Mouse (Mus musculus) layer of hippocampus, postnatal 14 days (tissue): Measurements from ENCODE around the gene Itpr2. TPM values are rescaled to one million over a fixed set of nuclear protein-coding genes. Genes with fewer than 3 reads are reported as not detected.

Experiments
- DNase-seq, 2 experiments: peaks; one replicate each; pipeline ENCODE4 v3.0.0; 2021 to 2022; ENCODE audit warnings: low spot score in 2 of 2, mixed read lengths in 1 of 2
- total RNA-seq, 2 experiments: library from RNA; stranded (reverse); gene quantifications; 2 replicates each; pipeline ENCODE4 v1.2.3; 2021

Gene Itpr2
- total RNA-seq, 2 experiments from 2014 or later, result 32.3 to 35.0 TPM

DNA sequence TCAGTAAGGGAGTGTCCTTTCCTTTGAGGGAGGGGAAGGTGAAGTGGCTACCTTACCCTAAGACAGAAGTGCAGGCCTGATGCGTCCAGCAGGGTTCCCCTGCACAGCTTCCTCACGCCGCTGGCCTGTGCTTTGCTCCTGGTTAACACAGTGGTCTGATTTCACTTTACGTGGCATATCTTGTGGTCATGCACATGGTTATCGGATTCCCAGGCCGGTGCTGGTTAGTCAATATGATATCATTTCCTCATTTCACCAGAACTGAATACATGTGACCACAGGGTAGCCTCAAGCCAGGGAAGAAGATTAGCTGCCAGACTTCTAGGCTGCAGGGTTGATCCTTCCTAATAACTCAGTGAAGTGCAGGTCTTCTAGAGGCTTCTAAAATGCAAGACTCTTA is 381.9 kb downstream of the Itpr2 start:
- DNase-seq, result no peak

DNA sequence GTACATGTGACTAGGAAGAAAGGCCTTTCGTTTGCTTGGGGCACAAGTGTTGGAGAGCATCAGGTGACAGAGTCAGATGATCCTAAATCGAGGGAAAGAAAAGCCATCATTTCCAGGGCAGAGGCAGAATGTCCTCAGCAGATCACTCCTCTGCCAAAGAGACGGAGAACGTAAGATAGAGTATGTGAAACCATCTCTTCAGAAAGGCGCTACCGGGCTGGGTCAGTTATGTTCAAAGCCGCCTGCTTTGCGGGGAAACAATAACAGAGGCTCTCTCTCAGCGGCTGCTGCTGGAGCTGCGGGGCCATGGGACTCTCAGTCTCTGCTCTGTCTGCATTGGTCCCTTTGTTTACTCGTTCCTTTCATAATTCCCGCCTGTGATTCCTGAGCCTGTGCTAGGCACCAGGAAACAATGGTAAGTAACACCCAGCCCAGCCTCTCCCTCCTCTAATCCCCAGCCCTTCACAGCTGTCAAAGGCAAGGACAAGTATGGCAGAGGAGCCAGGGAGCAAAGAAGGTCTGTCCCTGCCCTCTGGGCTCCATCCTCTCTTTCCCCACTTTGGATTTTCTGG is 387.2 kb downstream of the Itpr2 start:
- DNase-seq, result no peak

GRCm38 (mm10) chr6:146114071-146114470 is 388.0 kb downstream of the Itpr2 start:
- DNase-seq, result no peak

DNA sequence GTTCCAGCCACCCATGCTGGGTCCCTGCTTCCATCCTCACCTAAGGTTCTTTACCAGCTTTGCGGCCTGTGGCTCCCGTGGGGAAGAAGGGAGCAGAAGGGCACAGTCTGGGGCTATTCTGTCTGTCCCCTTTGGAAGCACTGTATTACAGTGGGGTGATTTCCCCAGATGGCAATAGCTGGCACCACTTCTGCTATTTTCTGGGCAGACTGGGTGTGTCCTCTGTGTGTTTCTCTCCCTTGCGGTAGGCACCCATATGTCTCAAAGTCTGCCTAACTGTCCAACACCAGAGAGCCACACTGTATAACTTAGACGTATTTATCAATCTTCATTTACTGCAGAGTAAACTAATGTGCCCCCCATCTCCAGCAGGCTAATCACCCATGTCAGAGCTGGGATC is 388.9 kb downstream of the Itpr2 start:
- peak in 1 of 2 experiments; percentile 33 for DNase-seq

GRCm38 (mm10) chr6:146112211-146112610 is 389.8 kb downstream of the Itpr2 start:
- no peak for DNase-seq

DNA sequence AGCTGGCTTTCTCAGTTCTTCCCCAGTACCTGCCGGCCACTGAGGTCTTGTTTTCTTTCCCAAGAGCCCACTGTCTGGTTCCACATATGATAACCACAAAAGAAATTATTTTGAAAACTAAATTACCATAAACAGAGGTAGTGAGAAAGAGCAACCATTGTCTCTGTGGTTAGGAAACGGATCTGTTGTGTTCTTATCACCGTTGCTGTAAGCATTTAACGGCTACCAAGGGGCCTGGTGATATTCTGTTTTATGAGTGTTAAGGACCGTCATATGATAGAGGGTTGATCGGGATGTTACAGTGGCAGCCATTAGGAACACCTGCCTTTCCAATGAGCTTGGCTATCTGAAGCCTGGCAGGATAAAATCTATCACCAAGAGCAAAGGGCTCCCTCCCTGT is 390.2 kb downstream of the Itpr2 start:
- DNase-seq, result no peak

- no peak for DNase-seq
These were observed 390.9 kb downstream of the Itpr2 start for GRCm38 (mm10) chr6:146110832-146111741.

DNA sequence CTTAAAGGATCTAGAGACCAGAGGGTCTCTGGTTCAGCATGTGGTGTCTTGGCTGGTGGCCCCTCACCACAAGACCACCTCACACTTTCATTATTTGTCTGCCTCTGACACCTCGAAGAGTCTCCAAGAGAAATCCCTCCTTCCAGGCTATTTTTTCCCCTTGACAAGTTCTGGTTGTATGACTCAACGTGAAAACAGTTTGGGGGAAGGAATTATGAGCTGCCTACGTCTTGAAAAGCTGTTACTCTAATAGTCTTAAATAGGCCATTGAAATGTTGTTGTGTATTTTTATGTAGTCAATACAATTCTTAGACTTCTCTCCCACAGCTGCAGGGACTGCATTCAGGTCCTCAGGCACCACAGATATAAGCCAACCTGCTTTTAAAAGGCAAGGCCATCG is 391.6 kb downstream of the Itpr2 start:
- no peak for DNase-seq

DNA sequence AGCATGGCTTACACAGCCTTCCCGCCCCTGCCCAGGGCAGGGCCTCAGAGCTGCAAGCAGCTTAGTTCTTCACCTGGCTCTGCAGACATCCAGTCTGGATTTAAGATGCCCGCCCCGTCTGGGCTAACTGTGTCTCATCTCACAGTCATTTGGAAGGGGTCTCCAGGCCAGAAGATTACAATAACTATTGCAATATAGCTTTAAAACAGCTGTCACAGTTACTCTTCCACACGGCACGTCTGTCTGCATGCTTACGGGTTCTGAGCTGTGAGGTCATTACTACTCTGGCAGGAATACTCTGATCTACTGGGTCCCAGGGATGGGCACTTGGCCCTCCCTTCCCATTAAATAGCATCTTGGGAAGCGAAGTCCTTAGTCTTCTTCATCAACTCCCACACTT is 393.3 kb downstream of the Itpr2 start:
- DNase-seq, result no peak

GRCm38 (mm10) chr6:146107117-146107832 is 394.7 kb downstream of the Itpr2 start:
- DNase-seq, result no peak

DNA sequence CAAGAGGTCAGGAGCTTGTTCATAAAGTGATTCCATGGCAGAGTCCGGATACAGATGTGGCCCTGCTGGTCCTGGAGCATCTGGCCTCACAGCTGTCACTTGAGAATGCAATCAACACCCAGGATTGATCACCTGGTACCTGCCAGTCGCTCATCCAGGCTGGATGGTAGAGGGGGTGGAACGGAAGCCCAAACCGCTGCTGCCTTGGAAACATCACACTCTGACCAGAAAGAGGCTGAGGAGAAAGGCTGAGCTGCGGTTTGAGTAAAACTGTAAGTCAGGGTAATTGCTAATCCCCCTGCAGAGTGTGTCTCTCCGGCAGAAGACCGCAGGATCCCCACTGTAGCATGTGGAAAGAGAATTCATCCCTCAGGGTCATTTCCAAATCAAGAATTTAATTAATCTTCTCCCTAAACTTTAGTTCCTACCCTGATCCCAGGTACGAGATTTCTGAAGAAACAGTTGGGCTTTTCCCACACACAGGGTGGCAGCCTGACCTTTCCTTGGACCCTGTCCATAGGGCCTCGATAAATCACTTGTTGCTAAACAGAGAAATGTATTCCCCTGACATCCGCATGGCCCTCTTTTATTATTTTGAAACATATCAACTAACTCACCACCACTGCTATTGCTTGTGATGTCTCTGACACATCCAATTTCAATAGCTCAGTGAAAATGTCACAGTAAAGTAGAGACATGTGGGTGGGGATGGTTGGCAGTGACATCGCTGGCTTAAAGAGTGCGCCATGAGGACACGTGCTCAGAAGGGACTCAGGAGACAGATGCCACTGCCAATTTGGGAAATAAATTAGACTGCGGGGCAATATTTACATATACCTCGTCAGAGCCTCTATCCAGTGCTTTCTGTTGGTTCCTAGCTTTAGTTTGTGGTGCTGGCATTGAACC is 418.7 kb downstream of the Itpr2 start:
- peak in 1 of 2 experiments; percentile 47 for DNase-seq

DNA sequence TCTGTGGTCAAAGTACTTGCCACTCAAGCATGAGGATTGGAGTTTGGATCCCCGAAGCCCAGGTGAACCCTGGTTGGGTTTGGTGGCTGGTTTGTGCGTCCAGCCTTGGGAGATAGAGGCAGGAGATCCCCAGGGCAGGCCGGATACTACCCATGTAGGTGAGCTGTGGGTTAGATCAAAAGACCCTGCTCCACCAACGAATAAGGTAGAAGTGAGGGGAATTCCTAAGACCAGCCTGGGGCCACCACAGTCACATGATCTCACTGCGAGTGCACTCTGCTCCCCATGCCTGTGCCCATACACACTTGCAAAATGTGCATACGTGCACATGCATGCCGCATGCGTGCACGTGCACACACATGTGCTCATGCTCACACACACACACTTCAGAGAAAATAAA is 419.5 kb downstream of the Itpr2 start:
- no peak for DNase-seq

GRCm38 (mm10) chr6:146081578-146081977 is 420.4 kb downstream of the Itpr2 start:
- no peak for DNase-seq

DNA sequence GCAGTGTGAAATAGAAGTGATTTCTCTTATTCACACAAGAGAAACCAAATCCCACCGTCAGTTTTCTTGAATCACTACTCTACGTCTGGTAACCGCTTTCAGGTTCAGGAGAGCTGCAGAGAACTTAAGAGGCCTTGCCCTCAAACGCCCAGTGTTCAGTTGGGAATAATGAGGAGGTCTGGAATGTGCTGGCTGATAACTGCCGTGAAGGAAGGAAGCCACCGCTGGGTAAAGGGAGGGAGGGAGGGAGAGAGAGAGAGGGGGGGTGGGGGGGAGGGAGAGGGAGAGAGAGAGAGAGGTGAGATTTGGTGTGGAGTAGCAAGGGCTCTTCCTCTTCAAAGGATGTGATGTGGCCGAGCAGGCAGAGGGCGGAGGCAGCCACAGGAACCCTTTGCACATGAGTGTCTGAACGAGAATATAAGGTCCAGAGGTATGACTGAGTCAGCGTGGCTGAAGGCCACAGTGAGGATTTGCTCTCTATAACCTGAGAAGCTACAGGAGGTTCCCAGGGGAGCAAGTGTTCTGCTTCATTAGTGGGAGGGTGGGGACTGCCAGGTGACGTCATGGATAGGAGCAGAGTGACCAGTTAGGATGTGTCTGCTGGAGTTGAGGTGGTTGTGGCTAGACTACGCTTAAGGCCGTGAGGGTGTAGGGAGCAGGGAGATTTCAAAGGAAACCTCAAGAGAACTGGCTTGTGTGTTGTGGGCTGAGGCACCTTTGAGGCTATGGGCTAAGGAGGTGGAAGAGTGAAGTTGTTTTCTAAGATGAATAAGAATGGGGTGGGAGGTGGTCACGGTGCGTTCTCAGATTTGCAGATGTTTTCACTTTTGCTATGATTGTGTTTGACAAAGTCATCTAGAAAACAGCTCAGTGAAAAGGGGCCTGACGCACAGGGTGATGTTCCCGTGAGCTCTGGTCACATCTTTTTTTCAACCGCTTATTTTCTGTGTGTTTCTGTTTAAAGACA is 421.2 kb downstream of the Itpr2 start:
- DNase-seq, result no peak

DNA sequence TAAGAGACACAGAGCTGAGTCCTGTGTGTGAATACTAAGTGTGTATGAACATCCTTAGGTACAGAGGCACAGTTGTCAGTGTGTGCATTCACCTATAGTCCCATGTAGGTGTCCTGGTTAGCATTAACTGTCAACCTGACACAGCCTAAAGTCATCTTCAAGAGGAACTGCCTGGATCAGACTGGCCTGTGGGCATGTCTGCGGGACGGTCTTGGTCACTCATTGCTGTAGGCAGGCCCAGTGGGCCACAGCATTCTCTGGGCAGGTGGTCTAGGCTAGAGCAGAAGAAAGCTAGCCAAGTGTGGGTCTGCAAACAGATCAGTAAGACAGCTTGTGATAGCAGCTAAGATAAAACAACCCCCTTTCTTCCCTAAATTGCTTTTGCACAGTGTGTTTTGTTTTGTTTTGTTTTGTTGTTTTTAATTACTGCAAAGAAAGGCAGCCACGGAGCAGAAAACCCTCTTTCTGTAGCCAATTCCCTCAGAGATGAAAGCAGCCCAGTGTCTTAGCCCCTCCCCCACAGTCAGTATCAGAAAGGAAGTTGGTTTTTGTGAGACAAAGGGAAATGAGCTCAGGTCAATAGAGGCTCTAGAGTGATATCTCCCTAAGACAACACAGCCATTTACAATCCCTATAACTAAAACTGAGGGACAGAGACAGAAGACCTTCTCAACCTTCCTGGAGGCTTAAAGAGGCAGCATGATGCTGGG is 422.1 kb downstream of the Itpr2 start:
- no peak for DNase-seq

- peak; percentile 78 to 81 for DNase-seq
These were observed 422.8 kb downstream of the Itpr2 start for GRCm38 (mm10) chr6:146079261-146079660.

DNA sequence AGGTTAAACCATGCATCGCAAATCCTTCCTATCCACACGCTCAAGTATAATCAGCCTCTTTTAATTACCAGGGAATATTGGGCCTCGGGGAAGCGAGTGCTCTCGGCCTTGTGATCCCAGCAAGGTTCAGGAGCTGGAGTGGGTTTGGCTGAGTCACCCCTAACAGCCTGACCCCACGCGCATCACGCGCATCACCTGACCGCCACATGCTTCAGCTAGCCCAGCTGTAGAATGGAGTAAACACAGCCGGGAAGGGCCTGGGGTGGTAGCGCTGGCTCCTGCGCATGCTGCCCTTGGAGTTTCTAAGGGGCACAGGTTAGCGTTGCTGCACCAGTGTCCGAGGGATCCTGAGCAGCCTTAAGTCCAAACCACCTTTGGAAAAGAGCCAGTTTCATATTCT is 423.9 kb downstream of the Itpr2 start:
- no peak for DNase-seq

DNA sequence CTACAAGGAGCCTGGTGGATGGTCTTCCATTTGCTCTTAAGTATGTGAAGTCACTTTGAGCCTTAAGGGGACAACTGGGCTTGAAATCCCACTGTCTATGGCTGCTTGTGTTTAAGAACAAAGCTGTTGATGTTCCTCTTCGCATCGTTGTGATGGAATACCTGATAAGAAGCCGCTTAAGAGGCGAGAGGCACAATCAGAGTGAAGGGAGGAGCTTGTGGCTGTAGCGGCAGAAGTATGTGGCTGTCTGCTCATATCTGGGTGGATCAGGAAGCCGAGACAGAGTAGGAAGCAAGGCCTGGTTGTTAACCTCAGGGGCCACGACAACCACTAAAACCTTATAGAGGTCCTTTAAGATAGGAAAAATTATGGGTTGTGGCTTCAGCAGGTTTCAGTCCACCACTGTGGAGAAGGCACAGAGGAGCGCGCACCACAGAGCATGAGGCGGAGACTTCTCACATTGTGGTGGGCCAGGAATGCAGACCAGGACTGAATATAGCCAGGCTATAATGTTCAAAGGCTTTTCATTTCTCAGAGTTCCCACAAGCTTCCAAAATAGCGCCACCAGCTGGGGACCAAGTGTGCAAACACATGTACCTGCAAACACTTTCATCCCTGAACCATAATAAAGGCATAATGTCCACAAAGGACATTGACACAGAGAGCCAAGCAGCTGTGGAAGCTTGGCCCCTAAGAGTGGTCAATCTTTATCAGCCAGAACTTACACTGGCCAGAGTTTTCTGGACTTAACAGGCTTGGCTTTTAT is 424.7 kb downstream of the Itpr2 start:
- no peak for DNase-seq
